Mouse (Mus musculus) monocyte, adult 2 months (primary cell): ENCODE data around the gene Rhox2a.
"Not testable (repeated sequence)": the region's sequence is repeated elsewhere in the genome, so short reads cannot be mapped to it uniquely, and the experiment has no call there.

ENCODE experiments used
- DNase-seq, 2 experiments: peaks; one replicate each; pipeline ENCODE4 v3.0.0; 2022; ENCODE audit warnings: low spot score in 2 of 2, low read depth in 1 of 2

Gene Rhox2a

GRCm38 (mm10) chrX:37244676-37245075 lies at the start of gene Rhox2a:
Gene Rhox2a, plus strand, starts transcription at chrX:37244976.
- not testable (repeated sequence) for DNase-seq

- no peak for DNase-seq
Measured at GRCm38 (mm10) chrX:37198676-37199075, 46.1 kb upstream of the Rhox2a start.

- no peak for DNase-seq
Measured at GRCm38 (mm10) chrX:37210941-37211340, 33.8 kb upstream of the Rhox2a start, which contains the start of gene Gm9. Gene Gm9, minus strand, starts transcription at chrX:37211041.

GRCm38 (mm10) chrX:37222158-37222557 lies 22.6 kb upstream of the Rhox2a start, which contains the start of gene Rhox1:
Gene Rhox1, minus strand, starts transcription at chrX:37222258.
- not testable (repeated sequence) for DNase-seq

- DNase-seq = not testable (repeated sequence)
Measured at GRCm38 (mm10) chrX:37249619-37250018, 4.8 kb downstream of the Rhox2a start, which contains the start of gene Rhox3a. Gene Rhox3a, plus strand, starts transcription at chrX:37249919.

GRCm38 (mm10) chrX:37265038-37265437 lies 20.3 kb downstream of the Rhox2a start, which contains the start of gene Rhox4a:
Gene Rhox4a, plus strand, starts transcription at chrX:37265338.
- not testable (repeated sequence) for DNase-seq
